Mouse (Mus musculus) embryonic facial prominence, embryonic 12.5 days (tissue): ENCODE measurements around the gene Zfp622. TPM values are rescaled to one million over a fixed set of nuclear protein-coding genes. Genes with fewer than 3 reads are reported as not detected.

Source experiments
- ATAC-seq: fragments of 200-750 bp; cut with Nextera tagmentation; 2 replicates; pipeline ENCODE4 v1.8.0; 2017; ENCODE audit not compliant: insufficient number of reproducible peaks, insufficient read depth, low FRiP score, low TSS enrichment
- H3K27ac ChIP-seq: fragments of 300-500 bp; sonication (generic); 2 replicates; pipeline ENCODE4 v1.5.1; 2016; ENCODE audit warnings: mild to moderate bottlenecking
- H3K27me3 ChIP-seq: fragments of 300-500 bp; sonication (generic); 2 replicates; pipeline ENCODE4 v1.6.1; 2016; ENCODE audit warnings: mild to moderate bottlenecking, moderate library complexity
- H3K36me3 ChIP-seq: fragments of 300-500 bp; sonication (generic); 2 replicates; pipeline ENCODE4 v1.6.1; 2016; ENCODE audit warnings: mild to moderate bottlenecking
- H3K4me1 ChIP-seq: fragments of 300-500 bp; sonication (generic); 2 replicates; pipeline ENCODE4 v1.6.1; 2016
- H3K4me2 ChIP-seq: fragments of 300-500 bp; sonication (generic); replicated peaks from 2 replicates; pipeline ENCODE4 v1.6.1; 2016; ENCODE audit warnings: mild to moderate bottlenecking, moderate library complexity
- H3K4me3 ChIP-seq: fragments of 300-500 bp; sonication (generic); 2 replicates; pipeline ENCODE4 v1.5.1; 2016; ENCODE audit warnings: mild to moderate bottlenecking
- H3K9ac ChIP-seq: fragments of 300-500 bp; sonication (generic); 2 replicates; pipeline ENCODE4 v1.6.1; 2016; ENCODE audit warnings: mild to moderate bottlenecking, moderate library complexity
- H3K9me3 ChIP-seq: fragments of 300-500 bp; sonication (generic); 2 replicates; pipeline ENCODE4 v1.6.1; 2016; ENCODE audit warnings: mild to moderate bottlenecking, moderate library complexity
- WGBS: fragments of 180-500 bp; shearing (Covaris S2); methylation state at CpG from one replicate; pipeline ENCODE4 v1.1.7; 2016; 5-methylcytosine and 5-hydroxymethylcytosine counted together
- microRNA-seq: library from miRNA; unstranded; fragments of <30 nt; microRNA quantifications from one replicate; pipeline ENCODE4, GENCODE M21; 2017
- polyA plus RNA-seq: library from polyadenylated mRNA; unstranded; fragments of >200 nt; fragmentation: Nextera tagmentation; extraction: Ambion mirVana; gene quantifications from 2 replicates; pipeline ENCODE4 v1.2.1, GENCODE M21; 2016

The Zfp622 gene
- polyA plus RNA-seq, 1 experiment from 2014 or later = 40.6 TPM

DNA sequence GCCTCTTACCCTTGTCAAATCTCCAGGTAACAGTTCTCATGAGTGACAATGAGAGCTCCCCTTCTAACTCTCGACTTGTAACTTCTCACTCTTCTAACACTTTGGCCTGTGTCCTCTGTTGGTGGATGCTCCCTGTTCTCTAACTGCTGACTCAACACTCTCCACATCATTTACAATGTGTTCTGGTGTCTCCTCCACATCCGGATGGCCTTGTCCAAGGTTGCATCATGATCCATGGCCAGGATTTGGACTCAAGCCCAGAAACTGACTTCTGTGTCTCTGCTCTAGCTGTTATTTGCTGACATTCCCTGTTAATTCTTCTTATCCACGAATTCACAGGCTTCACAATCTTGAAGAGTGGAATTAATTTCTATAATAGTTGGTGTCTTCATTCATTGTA lies 47.5 kb downstream of the Zfp622 start:
- Histone ChIP-seq H3K4me1 (no peaks in the 10 kb centered on the region), H3K4me2 (no peak overlapping the region), H3K4me3 (no peak overlapping the region), H3K27ac (no peak overlapping the region), H3K9me3 (no peaks in the 10 kb centered on the region), H3K27me3 (no peaks in the 10 kb centered on the region), H3K9ac (no peak overlapping the region), H3K36me3 (no peaks in the 10 kb centered on the region)
- WGBS = 75% methylated on average over 3 of the region's 3 CpGs
- no peak for ATAC-seq

- Histone ChIP-seq H3K4me2 (no peak overlapping the region), H3K9ac (no peak overlapping the region), H3K4me3 (no peak overlapping the region), H3K27ac (no peak overlapping the region), H3K9me3 (0 out of 2 replicates have a peak, but pooled peaks cover 4% of the 10 kb centered on the region), H3K4me1 (no peaks in the 10 kb centered on the region), H3K27me3 (no peaks in the 10 kb centered on the region), H3K36me3 (no peaks in the 10 kb centered on the region)
- no peak for ATAC-seq
- WGBS = 22% methylated on average over 1 of the region's 1 CpGs
These were observed 56.4 kb downstream of the Zfp622 start for GRCm38 (mm10) chr15:26040567-26040966.

- no peak for ATAC-seq
- no peak overlapping the region for H3K9ac ChIP-seq
- 84% methylated on average over 2 of the region's 2 CpGs for WGBS
- no peak overlapping the region for H3K27ac ChIP-seq
- H3K4me1 ChIP-seq = no peaks in the 10 kb centered on the region
- no peaks in the 10 kb centered on the region for H3K27me3 ChIP-seq
- H3K9me3 ChIP-seq = 0 out of 2 replicates have a peak, but pooled peaks cover 4% of the 10 kb centered on the region
- H3K36me3 ChIP-seq = no peaks in the 10 kb centered on the region
- no peak overlapping the region for H3K4me3 ChIP-seq
- H3K4me2 ChIP-seq = no peak overlapping the region
These were observed 57.2 kb downstream of the Zfp622 start for GRCm38 (mm10) chr15:26041196-26041947.

Small RNA genes within 50 kb of the gene (microRNA-seq; reads per million reads assigned to microRNA genes)
- gene Mir7212 = not detected

Other genes starting within 250 kb of the Zfp622 start
- gene Retreg1, start 141.2 kb upstream of the Zfp622 start, polyA plus RNA-seq = 4.5 and 4.6 TPM in 2 replicates